Mouse (Mus musculus) heart, postnatal 36 days (tissue): ENCODE data around the gene Bsg. TPM values are rescaled to one million over a fixed set of nuclear protein-coding genes. Genes with fewer than 3 reads are reported as not detected.

Experiments
- DNase-seq, 2 experiments: peaks; one replicate each; pipeline ENCODE4 v3.0.0; 2021 to 2022
- intact Hi-C: fragments of 180-260 bp; cut with DNase I; formaldehyde crosslinking; loops from one replicate; pipeline ENCODE4 v1.15.1; 2025
- total RNA-seq, 2 experiments: library from RNA; stranded (reverse); gene quantifications; 2 replicates each; pipeline ENCODE4 v1.2.3; 2021

The Bsg gene
- total RNA-seq, 2 experiments from 2014 or later = 1,389 to 1,395 TPM

DNA sequence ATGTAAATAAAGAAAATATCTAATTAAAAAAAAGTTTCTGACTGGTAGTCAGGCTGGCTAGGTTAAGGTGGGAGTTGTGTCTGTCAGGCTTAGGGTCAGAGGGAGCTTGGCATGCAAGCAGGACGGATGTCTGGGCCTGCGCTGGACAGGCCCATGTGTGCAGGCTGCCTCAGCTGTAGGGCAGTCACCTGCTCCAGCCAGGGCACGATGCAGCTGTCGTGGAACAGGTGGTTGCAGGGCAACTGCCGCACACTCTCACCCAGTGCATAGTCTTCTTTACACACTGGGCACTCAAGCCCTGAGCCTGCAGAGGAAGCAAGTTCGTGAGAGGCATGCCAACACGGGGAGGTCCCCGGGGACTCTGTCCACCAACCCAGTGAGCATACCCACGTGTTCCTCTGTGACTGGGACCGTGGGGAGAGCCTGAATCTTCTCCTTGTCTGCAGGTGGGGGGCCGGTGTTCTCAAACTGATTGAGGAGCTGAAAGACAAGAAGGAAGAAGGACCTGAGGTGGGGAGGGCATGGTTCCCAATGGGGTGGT lies 56.4 kb downstream of the Bsg start:
- DNase-seq = no peak
- intact Hi-C loops = no loop called here

Other genes with a start within 250 kb of the Bsg start
- not detected for gene Vmn2r83, start 235.8 kb upstream of the Bsg start, total RNA-seq
- 1 to 10 TPM; 2.2 to 2.7 TPM for gene Plpp2, start 170.7 kb upstream of the Bsg start, total RNA-seq
- gene Mier2, start 149.3 kb upstream of the Bsg start, total RNA-seq = 10 to 100 TPM; 11.1 to 12.7 TPM
- not detected for gene Theg, start 117.2 kb upstream of the Bsg start, total RNA-seq
- gene C2cd4c, start 90.5 kb upstream of the Bsg start, total RNA-seq = under 1 TPM in 1 of 2 experiments, not detected in 1; 0.08 TPM
- 1 to 10 TPM; 1.9 to 2.5 TPM for gene Shc2, start 66.6 kb upstream of the Bsg start, total RNA-seq
- gene Odf3l2, start 58.8 kb upstream of the Bsg start, total RNA-seq = not detected
- gene Madcam1, start 39.9 kb upstream of the Bsg start, total RNA-seq = not detected
- 10 to 100 TPM; 18.1 to 19.9 TPM for gene Tpgs1, start 35.1 kb upstream of the Bsg start, total RNA-seq
- 100 to 1,000 TPM; 178 to 198 TPM for gene Cdc34, start 22.3 kb upstream of the Bsg start, total RNA-seq
- 1 to 10 TPM; 6.5 to 8.4 TPM for gene Gzmm, start 15.5 kb upstream of the Bsg start, total RNA-seq
- gene Hcn2, start 12.1 kb downstream of the Bsg start, total RNA-seq = 10 to 100 TPM; 20.0 to 26.8 TPM
- 10 to 100 TPM; 42.3 to 48.0 TPM for gene Polrmt, start 42.1 kb downstream of the Bsg start, total RNA-seq
- gene Fgf22, start 50.6 kb downstream of the Bsg start, total RNA-seq = not detected
- gene Rnf126, start 62.5 kb downstream of the Bsg start, total RNA-seq = 10 to 100 TPM; 23.6 to 24.6 TPM
- gene Fstl3, start 72.8 kb downstream of the Bsg start, total RNA-seq = 1 to 10 TPM; 4.2 to 4.3 TPM
- not detected for gene Prss57, start 86.5 kb downstream of the Bsg start, total RNA-seq
- 10 to 100 TPM; 56.0 to 87.0 TPM for gene Palm, start 89.1 kb downstream of the Bsg start, total RNA-seq
- gene Misp, start 116.5 kb downstream of the Bsg start, total RNA-seq = under 1 TPM in 1 of 2 experiments, not detected in 1; 0.62 TPM
- 10 to 100 TPM; 50.9 to 51.2 TPM for gene Ptbp1, start 149.9 kb downstream of the Bsg start, total RNA-seq
- not detected for gene Prtn3, start 170.0 kb downstream of the Bsg start, total RNA-seq
- not detected for gene Plppr3, start 170.1 kb downstream of the Bsg start, total RNA-seq
- gene Elane, start 181.8 kb downstream of the Bsg start, total RNA-seq = not detected
- gene Cfd, start 186.4 kb downstream of the Bsg start, total RNA-seq = 10 to 100 TPM; 11.6 to 63.9 TPM
- gene Med16, start 204.4 kb downstream of the Bsg start, total RNA-seq = 10 to 100 TPM; 53.0 to 53.2 TPM
- gene Gm26602, start 206.4 kb downstream of the Bsg start, total RNA-seq = not detected
- under 1 TPM; 0.17 to 0.38 TPM for gene Kiss1r, start 212.5 kb downstream of the Bsg start, total RNA-seq
- gene R3hdm4, start 216.7 kb downstream of the Bsg start, total RNA-seq = 10 to 100 TPM; 81.0 to 88.1 TPM
- 1 to 10 TPM; 1.9 to 2.6 TPM for gene Arid3a, start 222.6 kb downstream of the Bsg start, total RNA-seq